Mouse (Mus musculus) neural tube, embryonic 10.5 days (tissue): ENCODE results near the gene Rtl6.

Experiments used
- DNase-seq: peaks from one replicate; pipeline ENCODE4 v3.0.0-alpha.2; 2017; ENCODE audit warnings: low spot score; ENCODE audit errors: extremely low spot score

Rtl6 gene

DNA sequence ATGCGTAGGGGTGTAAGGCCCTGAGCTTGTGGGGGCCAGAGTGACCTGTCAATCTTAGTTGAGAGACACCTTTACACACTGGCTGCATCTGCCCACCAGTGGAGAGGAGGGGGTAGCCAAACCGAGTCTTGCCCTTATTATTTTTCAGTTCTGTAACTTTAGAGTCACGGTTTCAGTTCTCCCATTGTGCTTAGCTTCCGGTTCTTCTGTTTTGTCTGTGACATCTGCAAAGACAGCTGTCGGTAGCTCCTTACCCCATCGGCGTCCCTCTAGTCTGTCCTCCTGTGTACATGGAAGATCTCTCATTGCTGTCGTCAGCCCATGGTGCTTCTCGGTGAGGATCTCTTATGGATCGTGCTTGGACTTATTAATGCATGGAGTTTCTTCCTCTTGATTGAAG, 20.5 kb downstream of the Rtl6 start:
- no peak for DNase-seq

DNA sequence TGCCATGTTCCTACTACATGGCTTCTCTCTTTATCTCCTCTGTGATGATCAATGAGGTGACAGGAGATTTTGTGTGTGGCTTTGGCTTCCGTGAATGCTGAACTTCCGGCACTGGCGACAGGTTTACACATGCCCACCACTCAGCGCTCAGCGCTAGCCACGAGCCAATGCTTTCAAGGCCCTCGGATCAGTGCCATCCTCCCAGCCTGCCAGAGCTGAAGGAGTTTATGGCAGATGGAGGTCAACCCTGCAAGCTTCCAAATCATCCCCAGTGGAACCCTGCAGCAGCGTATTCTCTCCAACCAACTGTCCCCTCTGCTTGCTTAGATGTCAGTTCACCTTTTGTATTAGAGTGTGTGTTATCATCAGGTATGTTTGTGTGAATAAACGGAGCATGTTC, 21.0 kb downstream of the Rtl6 start:
- no peak for DNase-seq

DNA sequence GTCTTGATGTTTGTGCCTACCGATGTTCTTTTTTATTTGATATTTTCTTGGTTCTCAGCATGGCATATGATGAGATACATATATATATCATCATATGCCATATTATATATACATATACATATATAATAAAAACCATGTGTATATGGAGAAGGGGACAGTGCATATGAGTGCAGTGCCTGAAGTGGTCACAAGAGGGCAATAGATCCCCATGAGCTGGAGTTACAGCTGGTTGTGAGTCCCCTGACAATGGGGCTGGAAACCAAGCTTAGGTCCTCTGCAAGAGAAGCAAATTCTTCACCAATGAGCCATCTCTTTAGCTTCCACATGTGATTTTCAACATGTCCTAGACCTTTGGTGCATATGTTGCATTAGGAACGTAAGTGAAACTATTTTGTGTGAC, 21.7 kb downstream of the Rtl6 start:
- no peak for DNase-seq

DNA sequence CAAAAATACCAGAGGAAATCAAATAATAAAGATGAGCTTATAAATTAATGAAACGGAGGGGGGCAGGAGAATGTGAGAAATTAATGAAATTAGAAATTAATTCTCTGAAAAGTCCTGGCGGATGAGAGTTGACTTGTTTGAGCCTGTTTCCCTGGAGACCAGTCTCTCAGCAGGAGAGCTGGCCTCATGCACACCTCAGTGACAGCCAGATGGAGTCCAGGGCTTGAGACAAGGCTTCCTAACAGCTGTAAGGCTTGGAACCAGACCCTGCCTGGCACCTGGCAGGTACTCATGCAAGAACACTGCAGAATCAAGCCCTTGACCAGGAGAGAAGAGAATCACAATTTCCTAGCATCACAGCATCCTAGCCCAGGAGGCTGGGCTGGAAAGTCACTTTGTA, 25.4 kb downstream of the Rtl6 start:
- no peak for DNase-seq

DNA sequence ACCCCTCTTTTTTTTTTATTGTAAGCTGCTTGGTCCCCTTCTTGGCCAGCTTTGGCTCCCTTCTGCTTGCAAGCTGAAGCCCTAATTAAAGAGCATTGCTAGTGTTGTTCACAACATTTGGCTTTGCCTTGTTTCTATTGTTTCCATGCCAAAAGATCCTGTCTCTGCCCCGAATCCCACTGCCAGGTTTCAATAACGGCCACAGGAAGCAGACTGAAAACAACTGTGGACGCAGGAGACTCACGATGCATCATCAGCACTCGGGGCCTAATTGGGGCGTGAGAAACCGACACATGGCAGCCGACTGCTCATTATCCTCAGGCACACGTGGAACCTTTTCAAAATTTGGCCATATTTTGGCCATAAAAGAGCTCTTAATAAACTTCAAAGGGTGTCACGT, 26.1 kb downstream of the Rtl6 start:
- no peak for DNase-seq

DNA sequence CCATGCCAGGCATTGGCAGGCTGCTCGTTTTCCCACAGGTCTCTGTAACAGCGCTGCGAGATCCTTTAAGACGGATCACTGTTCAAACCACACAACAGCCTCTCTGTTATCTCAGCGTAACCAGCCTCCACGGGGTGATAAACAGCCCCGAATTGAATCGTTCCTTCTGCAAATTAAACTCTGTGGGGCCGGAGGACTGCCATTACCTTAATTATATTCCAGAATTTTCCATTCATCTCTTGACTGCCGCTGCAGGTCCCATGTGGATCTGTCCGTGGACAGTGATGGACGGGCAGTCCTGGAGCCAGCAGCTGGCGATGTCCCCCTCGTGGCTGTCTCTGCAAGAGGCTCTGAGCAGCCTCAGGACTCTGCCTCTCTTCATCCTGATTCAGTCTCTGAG, 30.7 kb downstream of the Rtl6 start:
- no peak for DNase-seq

DNA sequence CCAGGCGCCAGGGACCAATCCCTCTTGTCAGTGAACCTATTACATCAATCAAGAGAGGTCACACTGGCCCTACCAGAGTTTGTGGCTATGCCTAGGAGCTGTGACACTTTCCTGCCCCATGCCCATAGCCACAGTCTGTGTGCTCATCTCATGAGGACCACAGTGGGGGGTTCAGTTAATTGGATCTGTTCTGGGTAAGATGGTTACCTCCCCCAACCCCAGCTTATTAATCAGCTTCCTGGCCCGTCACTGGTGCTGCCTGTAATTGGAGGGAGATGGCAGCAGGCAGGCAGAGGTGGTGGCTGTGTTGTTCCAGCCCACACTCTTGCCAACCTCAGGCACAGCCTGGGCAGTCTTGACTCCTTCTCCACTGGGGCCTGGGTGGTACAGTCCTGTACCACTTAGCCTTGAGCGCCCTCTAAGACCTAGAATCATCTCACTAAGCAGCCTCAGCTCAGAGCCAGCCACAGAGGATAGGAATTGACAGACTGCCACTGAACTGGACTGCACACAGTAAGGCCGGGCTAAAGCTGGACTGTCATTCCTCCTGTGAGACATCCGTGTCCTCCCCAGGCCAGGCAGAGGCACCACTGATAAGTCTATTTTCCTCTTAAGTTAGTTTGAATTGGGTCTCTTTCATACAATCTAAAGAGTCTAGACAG, 32.3 kb downstream of the Rtl6 start:
- no peak for DNase-seq

DNA sequence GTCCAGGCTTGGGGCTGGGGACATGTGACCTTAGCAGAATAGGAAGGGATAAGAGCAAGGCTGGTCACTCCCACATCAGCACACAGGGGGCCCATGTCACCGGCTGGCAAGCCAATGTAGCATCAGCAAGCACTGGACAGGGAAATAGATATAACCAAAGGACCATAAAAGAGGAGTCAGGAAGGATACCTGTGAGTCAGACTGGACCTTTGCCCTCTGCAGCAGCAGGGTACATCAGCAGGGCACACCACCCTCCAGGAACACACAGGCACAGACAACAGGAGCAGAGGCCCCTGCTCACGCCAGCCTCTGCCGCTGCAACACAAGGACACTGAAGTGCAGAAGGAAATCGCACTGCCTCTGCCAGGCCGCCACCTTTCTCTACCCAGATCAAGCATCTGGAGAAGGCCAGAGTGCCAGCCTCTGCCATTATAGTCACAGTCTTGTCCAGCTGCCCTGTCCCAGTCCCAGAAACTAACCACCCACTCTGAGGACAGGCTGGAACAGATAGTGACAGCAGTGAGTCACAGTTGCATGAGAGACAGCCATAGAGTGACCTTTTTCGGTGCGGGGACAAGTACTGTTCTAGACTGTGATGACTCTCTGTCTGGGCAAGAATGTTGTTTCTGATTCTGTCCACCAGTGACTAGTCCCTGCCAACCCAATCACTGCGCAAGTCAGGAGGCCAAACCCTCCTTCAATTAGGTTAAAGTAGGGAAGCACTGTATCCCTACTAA, 34.5 kb downstream of the Rtl6 start:
- DNase-seq: no peak

DNA sequence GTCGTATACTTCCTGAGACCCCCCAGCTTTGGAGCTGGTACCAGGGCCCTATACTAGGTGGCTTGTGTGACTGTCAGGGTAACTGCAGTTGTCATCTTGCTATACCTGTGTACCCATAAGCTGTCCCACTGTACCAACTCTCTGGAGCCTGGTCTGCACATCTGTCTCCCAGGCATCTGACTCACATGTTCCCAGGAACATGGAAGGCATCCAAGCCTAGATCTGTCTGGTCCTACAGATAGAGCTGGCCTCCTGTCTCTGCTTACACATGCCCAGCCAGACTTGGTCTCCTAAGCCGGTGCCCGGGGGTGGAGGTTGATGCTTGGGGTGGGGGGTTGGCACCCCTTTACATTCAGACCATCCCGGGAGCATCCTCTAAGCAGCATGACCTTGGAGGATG, 36.1 kb downstream of the Rtl6 start:
- DNase-seq: no peak

DNA sequence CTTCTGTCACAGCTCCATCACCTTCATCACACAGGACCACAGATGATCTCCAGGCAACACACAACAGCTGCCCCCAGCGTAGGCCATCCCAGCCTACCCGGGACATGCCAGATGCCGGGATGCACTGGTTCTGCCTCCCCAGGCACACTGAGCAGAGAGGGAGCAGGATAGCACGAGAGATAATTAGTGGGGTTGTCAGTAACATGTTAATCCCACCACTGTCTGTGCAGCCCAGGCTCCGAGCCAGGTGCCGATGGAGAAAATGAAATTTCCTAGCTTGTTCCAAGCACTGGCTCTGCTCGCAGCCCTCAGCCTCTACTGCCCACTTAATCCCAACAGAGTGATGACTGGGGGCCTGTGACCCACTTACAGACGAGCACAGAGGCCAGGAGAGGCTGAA, 39.1 kb downstream of the Rtl6 start:
- no peak for DNase-seq

DNA sequence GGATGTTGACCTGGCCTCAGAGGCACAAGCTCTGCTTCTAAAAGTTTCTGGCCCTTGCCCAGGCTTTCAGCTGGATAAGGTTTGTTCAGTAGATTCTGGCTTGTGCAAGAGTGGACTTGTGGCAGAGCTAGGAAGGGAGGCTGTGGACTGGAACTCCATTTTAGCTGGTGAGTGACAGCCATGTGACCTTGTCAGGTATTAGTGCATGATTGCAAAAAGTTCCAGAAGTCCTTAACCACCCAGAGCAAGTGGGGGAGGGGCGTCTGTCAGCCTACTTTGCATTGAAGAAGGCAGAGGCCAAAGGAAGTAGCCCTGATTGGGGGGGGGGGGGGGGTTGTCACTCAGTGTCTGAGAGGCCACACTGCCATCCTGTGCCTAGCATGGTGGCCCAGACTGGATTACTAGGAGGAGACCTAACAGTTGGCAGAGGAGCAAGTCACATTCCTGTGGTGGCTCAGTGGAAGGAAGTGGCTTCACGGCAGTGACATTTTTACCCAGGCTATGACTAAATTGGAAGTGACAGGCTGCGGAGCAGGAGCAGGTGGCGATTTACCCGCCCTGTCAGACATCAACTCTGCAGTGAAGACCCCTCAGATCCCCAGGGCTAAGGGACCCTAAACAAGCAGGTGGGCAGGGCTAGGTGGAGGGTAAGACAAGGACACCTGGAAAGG, 44.9 kb downstream of the Rtl6 start:
- DNase-seq: no peak

DNA sequence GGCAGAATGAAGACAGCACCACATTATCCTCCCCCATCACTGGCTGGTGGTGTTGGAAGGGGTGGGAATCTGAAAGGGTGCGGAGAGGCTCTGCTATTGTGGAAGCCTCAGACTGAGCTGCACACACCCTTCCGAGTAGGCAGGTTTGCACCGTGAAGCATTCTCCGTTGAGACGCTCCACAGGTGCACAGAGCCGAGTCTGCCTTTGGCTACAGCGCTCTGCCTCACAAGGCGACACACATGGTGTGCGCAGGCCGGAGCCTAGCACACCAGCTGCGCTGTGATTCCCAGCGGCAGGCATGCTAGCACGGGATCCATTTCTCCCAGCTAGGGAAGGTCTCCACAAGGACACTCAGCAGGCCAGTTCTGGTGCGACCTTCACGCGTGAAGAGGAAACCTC, 47.6 kb downstream of the Rtl6 start:
- DNase-seq: no peak

DNA sequence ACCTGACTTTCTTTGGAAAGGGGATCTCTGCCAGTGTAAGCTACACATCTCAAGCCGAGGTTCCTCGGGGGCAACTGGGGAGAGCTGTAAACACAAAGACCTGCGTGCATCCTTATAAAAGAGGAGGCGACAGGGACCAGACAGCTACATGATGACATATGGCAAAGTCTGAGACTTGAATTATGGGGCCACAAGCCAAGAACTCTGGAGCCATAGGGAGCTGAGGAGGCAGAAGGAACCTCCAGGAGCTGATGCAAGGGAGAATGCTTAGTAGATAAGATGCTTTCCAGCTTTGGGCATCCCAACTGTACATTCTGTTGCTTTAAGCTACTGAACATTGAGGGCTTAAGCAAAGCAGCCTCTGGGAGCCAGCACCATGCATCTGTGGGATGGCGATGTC, 48.5 kb downstream of the Rtl6 start:
- no peak for DNase-seq

DNA sequence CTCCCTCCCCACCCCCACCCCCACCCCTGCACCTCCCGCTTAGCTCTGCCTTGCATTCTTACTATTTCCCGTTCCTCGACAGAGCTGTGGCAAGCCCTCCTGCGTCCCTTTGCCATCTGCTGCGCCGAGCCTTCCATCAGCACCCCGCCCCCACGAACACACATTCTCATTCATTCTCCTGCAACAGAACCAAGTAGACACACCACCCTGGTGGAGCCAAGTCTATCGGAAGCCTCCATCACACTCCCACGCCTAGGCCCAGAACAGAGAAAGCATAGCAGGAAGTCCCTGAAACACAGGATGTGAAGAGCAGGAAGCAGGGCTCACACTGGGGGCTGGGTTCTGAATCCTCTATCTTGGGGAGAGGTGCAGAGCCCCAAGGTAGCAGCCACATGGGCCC, 51.6 kb downstream of the Rtl6 start:
- no peak for DNase-seq

DNA sequence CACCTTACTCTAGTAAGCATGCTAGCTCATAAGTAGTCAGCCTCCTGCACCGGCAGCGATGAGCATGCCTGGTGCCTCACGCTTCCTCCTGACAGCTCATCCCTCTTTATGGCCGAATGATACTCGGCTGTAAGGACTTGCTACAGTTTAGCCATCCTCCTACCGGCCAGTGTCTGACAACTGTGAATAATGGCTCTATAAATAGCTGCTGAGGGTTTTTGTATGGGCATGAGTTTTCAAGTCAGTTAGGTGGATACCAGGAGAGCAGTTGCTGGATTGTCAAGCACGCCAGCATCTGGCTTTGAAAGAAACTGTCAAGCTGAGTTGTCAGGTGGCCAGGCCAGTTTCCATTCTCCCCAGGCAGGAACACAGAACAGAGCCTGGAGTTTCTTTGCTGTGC, 52.7 kb downstream of the Rtl6 start:
- no peak for DNase-seq
